Mouse (Mus musculus): Measurements from ENCODE around the gene Srrm4. TPM values are rescaled to one million over a fixed set of nuclear protein-coding genes. Genes with fewer than 3 reads are reported as not detected.
A peak's percentile ranks its signal among the peaks of the same experiment; 100 is the strongest.

Srrm4 gene
- polyA plus RNA-seq, 1 experiment from 2014 or later, result 0.42 TPM

DNA sequence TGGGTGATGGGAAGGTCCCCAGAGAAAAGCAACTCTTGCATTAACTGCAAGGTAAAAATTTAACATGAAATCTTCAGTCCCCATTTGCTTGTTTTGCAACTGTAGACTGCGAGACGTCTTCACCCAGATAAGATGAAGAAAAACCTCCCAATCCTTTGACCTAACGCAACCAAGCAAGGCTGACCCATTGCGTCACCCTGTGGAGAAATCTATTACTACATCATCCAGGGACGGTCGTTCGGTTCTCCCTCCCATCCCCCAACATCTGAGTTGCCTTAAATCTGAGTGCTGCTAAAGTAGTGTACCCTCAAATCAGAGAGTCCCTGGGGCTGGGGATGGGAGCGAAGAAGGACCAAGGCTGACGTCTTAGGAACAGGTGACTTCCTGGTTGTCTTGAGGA, 182.7 kb downstream of the Srrm4 start:
- peaks cover 34% of the 10 kb centered on the region for H3K4me1 ChIP-seq
- WGBS, result 70% methylated on average over 9 of the region's 9 CpGs

DNA sequence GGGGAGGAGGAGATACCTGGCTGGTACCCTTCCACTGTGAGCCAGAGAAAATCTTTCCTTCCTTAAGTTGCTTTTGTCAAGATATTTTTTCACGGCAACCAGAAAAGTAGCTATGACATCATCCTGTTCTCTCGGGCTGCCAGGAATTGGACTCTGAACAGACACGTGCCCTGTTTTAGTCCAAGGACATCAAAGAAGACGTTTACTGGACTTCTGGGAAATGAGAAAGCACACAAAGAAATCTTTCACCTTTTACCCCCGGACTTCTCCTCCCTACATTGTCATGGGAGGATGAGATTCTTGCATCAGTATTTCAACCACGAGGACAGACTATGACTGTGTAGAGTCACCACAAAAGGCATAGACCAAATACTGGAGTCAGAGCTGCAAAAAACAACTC, 183.7 kb downstream of the Srrm4 start:
- H3K27ac ChIP-seq, result no peak overlapping the region
- H3K4me1 ChIP-seq, result peaks cover 33% of the 10 kb centered on the region
- H3K27me3 ChIP-seq, result no peaks in the 10 kb centered on the region
- H3K4me2 ChIP-seq, result no peak overlapping the region
- no peak for ATAC-seq (replicated peaks; ENCODE audit: low FRiP score)
- no peaks in the 10 kb centered on the region for H3K9me3 ChIP-seq (replicated peaks)
- H3K9ac ChIP-seq, result no peak overlapping the region
- 37% methylated on average over 6 of the region's 6 CpGs for WGBS
- H3K36me3 ChIP-seq, result no peaks in the 10 kb centered on the region
- H3K4me3 ChIP-seq (replicated peaks), result no peak overlapping the region

More for the DNA sequence above, 182.7 kb downstream of the Srrm4 start:
- Histone ChIP-seq H3K9me3 (replicated peaks) (no peaks in the 10 kb centered on the region), H3K27ac (no peak overlapping the region), H3K9ac (no peak overlapping the region), H3K36me3 (no peaks in the 10 kb centered on the region), H3K4me2 (no peak overlapping the region), H3K27me3 (no peaks in the 10 kb centered on the region), H3K4me3 (replicated peaks) (no peak overlapping the region)
- ATAC-seq (replicated peaks; ENCODE audit: low FRiP score), result no peak

DNA sequence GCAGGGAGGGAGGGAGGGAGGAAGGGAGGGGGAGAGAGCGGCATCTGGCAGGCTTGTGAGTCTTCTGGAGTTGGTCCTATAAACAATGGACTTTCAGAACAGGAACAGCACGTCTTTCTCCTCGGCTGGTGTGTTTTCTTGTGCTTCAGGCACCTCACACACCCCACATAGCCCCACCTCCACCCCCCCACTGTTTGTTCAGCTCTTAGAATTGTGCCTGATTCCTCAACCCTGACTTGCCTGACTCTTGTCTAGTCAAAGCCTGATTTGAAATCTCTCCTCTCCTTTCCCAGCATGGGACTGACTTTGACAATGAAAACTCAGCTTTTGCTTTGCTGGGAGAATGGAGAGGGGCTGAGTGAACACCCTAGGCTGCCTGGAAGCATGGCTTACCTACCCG, 184.3 kb downstream of the Srrm4 start:
- Histone ChIP-seq H3K9ac (no peak overlapping the region), H3K27me3 (no peaks in the 10 kb centered on the region), H3K4me2 (no peak overlapping the region), H3K4me1 (peaks cover 29% of the 10 kb centered on the region), H3K4me3 (replicated peaks) (no peak overlapping the region), H3K36me3 (no peaks in the 10 kb centered on the region), H3K9me3 (replicated peaks) (no peaks in the 10 kb centered on the region), H3K27ac (no peak overlapping the region)
- ATAC-seq (replicated peaks; ENCODE audit: low FRiP score), result no peak
- WGBS, result 42% methylated on average over 4 of the region's 4 CpGs

DNA sequence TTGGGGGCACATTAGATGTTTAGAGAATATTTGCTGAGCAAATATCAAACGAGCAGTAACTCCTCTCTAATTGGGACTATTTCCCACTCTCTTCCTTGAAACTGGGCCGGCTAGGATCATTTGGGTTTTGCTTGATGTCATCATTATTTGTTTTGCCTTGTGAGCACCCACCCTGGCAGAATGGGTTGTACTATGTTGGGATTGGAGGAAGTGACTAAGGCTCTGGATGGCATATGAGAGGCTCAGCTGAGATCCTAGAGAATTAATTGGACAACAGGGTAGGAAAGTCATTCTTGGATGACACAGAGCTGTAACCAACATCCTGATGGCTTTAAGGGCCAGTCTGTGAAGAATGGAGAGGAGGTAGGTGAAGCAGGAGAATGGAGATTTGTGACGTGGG, 185.1 kb downstream of the Srrm4 start:
- Histone ChIP-seq H3K4me2 (no peak overlapping the region), H3K9me3 (replicated peaks) (no peaks in the 10 kb centered on the region), H3K4me1 (peaks cover 29% of the 10 kb centered on the region), H3K9ac (no peak overlapping the region), H3K27ac (no peak overlapping the region), H3K4me3 (replicated peaks) (no peak overlapping the region), H3K36me3 (no peaks in the 10 kb centered on the region), H3K27me3 (no peaks in the 10 kb centered on the region)
- 79% methylated on average over 3 of the region's 3 CpGs for WGBS
- ATAC-seq (replicated peaks; ENCODE audit: low FRiP score), result no peak

DNA sequence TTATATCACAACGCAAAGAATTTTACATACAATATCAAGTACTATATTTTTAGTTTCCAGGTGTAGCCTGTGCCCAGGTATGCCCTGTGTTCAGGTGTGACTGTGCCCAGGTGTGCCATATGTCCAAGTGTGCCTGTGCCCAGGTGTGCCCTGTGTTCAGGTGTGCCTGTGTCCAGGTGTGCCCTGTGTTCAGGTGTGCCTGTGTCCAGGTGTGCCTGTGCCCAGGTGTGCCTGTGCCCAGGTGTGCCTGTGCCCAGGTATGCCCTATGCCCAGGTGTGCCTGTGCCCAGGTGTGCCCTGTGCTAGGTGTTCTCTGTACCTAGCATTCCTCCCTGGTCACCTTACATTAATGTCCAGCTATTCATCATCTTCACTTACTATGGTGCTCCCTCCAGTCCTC, 185.7 kb downstream of the Srrm4 start:
- Histone ChIP-seq H3K36me3 (no peaks in the 10 kb centered on the region), H3K9me3 (replicated peaks) (no peaks in the 10 kb centered on the region), H3K4me2 (no peak overlapping the region), H3K4me3 (replicated peaks) (no peak overlapping the region), H3K27me3 (no peaks in the 10 kb centered on the region), H3K4me1 (peaks cover 28% of the 10 kb centered on the region), H3K9ac (no peak overlapping the region), H3K27ac (no peak overlapping the region)
- no peak for ATAC-seq (replicated peaks; ENCODE audit: low FRiP score)
- 94% methylated on average over 1 of the region's 1 CpGs for WGBS

DNA sequence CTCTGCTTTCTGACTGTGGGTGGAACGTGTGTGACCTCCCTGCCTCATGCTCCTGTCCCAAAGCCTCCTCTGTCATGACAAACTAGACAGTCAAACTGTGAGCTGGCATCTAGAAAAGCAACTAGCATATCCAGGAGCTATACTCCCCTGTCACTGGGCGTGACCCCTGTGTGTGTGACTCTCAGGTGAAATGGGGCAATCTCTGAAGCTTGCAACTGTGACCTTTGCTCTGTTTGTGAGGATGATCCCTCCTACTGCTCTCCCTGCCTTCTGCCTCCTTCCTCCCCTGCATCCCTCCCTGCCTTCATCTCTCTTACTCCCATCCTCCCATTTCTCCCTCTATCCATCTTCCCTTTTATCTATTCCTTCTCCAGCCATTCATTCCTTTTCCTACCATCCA, 187.6 kb downstream of the Srrm4 start:
- Histone ChIP-seq H3K36me3 (no peaks in the 10 kb centered on the region), H3K4me1 (peaks cover 21% of the 10 kb centered on the region; the same call in 1 of the 2 replicates), H3K4me2 (no peak overlapping the region), H3K27me3 (no peaks in the 10 kb centered on the region), H3K4me3 (replicated peaks) (no peak overlapping the region), H3K27ac (no peak overlapping the region), H3K9me3 (replicated peaks) (no peaks in the 10 kb centered on the region), H3K9ac (no peak overlapping the region)
- no peak for ATAC-seq (replicated peaks; ENCODE audit: low FRiP score)
- WGBS, result 74% methylated on average over 2 of the region's 2 CpGs

DNA sequence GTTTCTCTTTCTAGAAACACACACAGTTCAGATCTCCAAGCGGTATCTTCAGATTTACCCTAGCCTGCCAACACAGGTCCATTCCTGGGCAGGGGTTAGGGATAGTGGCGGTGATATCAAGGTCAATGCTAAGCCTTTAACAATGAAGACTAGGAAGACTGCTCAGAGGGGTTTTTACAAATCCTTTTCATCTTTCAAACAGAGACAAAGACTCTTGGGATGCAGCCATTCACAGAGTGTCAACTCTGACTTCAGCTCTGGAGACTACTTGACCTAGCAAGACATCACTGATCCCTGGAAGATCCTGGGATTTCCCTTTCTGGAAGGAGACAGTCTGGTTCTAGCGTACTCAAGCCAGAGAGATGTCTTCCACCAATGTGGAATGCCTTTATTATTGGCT, 190.8 kb downstream of the Srrm4 start:
- Histone ChIP-seq H3K9ac (no peak overlapping the region), H3K4me2 (no peak overlapping the region), H3K9me3 (replicated peaks) (no peaks in the 10 kb centered on the region), H3K27ac (no peak overlapping the region), H3K4me1 (0 out of 2 replicates have a peak, but pooled peaks cover 7% of the 10 kb centered on the region), H3K4me3 (replicated peaks) (no peak overlapping the region), H3K27me3 (no peaks in the 10 kb centered on the region), H3K36me3 (no peaks in the 10 kb centered on the region)
- WGBS, result 80% methylated on average over 3 of the region's 3 CpGs
- no peak for ATAC-seq (replicated peaks; ENCODE audit: low FRiP score)

DNA sequence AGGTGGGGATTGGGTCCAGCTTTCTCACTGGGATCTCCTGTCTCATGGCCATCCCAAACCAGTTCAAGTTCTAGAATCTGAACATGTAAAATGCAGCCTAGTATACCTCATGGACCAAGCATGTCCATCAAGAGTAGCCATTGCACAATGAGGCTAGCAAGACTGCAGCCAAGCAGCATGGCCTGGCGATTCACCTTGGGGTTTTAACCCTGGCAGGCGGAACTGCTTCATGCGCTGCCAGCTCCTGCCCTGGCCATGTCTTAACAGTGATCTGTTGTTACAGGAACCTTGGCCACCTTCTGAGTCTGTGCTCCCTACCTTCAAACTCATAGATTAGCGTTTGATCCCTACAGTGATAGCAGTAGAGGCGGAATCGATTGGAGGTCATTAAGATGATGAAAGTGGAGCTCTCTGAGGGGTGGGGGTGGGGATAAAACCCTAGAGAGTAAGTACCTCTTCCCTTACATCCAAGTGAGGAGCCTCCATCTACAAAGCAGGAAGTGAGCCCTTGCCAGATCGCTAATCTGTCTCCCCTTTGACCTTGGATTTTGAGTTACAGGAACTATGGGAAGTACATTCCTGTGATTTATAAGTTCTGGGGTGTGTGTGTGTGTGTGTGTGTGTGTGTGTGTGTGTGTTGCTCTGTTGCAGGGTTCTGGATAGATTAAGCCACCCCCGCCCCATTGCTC, 191.4 kb downstream of the Srrm4 start:
- WGBS, result 49% methylated on average over 8 of the region's 8 CpGs
- H3K27me3 ChIP-seq, result no peaks in the 10 kb centered on the region
- H3K4me2 ChIP-seq, result no peak overlapping the region
- H3K9me3 ChIP-seq (replicated peaks), result no peaks in the 10 kb centered on the region
- H3K4me1 ChIP-seq, result 0 out of 2 replicates have a peak, but pooled peaks cover 7% of the 10 kb centered on the region
- H3K9ac ChIP-seq, result no peak overlapping the region
- H3K27ac ChIP-seq, result no peak overlapping the region
- H3K36me3 ChIP-seq, result no peaks in the 10 kb centered on the region
- H3K4me3 ChIP-seq (replicated peaks), result no peak overlapping the region
- ATAC-seq (replicated peaks; ENCODE audit: low FRiP score), result no peak

DNA sequence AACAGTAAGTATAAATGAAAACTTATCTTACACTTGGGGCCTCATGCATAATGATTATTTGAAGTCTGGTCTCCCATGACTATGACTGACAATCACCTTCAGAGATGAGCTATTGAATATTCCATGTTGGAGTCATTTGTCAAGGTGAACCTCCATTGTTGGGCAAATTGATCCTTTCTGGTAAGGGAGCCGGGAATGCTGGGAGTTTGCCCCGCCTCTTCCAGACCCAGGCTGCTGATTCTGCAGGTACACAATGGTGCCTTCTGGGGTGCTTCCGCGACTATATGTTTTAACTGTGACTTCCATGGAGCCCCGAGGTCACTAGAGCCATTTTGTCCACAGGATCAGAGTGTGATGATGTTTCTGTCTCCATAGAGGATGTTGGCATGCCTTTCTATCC, 195.5 kb downstream of the Srrm4 start:
- ATAC-seq (replicated peaks; ENCODE audit: low FRiP score), result no peak
- no peaks in the 10 kb centered on the region for H3K36me3 ChIP-seq
- 0 out of 2 replicates have a peak, but pooled peaks cover 7% of the 10 kb centered on the region for H3K4me1 ChIP-seq
- no peak overlapping the region for H3K4me3 ChIP-seq (replicated peaks)
- no peak overlapping the region for H3K27ac ChIP-seq
- H3K9ac ChIP-seq, result no peak overlapping the region
- H3K4me2 ChIP-seq, result no peak overlapping the region
- 82% methylated on average over 5 of the region's 5 CpGs for WGBS
- no peaks in the 10 kb centered on the region for H3K9me3 ChIP-seq (replicated peaks)
- H3K27me3 ChIP-seq, result no peaks in the 10 kb centered on the region

DNA sequence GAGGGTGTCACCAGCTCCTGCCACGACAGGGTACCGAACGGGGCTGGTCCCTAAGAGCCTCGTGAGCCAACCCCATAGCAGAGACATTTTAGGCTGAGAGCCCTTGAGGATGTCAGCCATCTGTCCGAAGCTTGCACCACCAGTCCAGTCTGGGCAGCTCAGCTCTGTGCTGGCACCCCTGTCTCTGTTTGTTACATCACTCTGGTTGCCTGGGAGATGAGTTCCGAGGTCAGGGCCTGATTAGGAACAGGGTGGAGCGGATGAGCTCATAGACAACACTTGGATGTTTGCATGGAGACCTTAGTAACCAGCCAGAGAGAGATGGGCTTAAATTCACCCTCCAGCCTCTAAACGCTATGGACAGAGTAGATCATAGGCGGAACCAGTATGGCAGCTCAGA, 199.0 kb downstream of the Srrm4 start:
- WGBS, result 81% methylated on average over 9 of the region's 9 CpGs
- Histone ChIP-seq H3K27ac (no peak overlapping the region), H3K27me3 (no peaks in the 10 kb centered on the region), H3K4me2 (no peak overlapping the region), H3K9me3 (replicated peaks) (no peaks in the 10 kb centered on the region), H3K4me3 (replicated peaks) (no peak overlapping the region), H3K9ac (no peak overlapping the region), H3K4me1 (no peaks in the 10 kb centered on the region), H3K36me3 (no peaks in the 10 kb centered on the region)
- no peak for ATAC-seq (replicated peaks; ENCODE audit: low FRiP score)

DNA sequence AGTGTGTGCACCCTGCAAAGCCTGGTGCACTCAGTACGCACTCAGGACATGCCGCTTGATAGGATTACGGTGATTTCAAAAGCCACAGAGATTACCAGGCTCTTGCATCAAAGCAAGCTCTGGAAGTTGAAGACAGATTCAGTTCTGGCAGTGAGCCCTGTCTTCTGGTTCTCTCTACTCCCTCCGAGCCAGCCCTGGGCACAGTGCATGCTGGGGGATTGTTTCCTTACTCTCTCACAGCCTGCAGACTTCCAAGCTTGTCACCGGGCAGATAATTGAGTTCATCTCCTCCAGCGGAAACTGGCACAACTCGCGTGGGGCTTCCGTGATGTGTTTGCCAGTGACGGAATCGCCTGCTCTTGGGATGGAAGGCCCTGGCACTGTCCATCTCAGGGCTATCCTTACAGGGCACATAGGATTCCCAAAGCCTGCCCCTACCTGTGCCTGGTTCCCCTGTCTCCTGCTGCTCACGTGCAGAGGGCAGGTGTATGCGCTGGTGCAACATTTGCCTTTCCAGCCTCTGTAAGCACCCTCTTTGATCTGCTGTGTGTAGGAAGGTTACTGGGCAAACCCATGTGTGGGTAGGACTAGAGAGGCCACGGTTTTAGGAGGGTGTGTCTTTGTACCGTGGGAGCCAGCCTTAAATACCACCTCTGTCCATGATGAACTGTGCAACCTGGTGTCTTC, 201.6 kb downstream of the Srrm4 start:
- no peaks in the 10 kb centered on the region for H3K27me3 ChIP-seq
- WGBS, result 71% methylated on average over 15 of the region's 15 CpGs
- no peaks in the 10 kb centered on the region for H3K4me1 ChIP-seq
- H3K4me2 ChIP-seq, result no peak overlapping the region
- no peak for ATAC-seq (replicated peaks; ENCODE audit: low FRiP score)
- H3K9me3 ChIP-seq (replicated peaks), result no peaks in the 10 kb centered on the region
- no peak overlapping the region for H3K9ac ChIP-seq
- no peak overlapping the region for H3K4me3 ChIP-seq (replicated peaks)
- no peaks in the 10 kb centered on the region for H3K36me3 ChIP-seq
- 0 out of 2 replicates have a peak overlapping the region, but pooled peaks have one; percentile 33 for H3K27ac ChIP-seq

DNA sequence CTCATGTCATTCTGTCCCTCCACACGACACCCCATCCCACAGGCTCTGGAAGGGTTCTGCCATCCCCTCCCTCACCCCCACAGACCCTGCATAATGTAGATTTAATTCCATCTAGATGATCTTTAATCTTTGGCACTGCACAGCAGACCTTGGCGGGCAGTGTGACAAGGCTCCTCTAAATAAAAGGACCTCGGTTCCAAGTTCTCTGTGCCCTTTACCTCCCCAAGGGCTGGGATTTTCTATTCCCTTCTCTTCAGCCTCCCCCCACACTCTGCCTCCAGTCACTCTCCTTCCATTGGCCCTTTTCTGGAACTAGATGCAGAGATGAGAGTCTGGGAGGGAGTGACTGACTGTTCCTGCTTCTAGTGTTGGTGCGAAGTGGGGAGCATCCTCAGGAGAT, 202.3 kb downstream of the Srrm4 start:
- H3K27me3 ChIP-seq, result no peaks in the 10 kb centered on the region
- no peak overlapping the region for H3K4me3 ChIP-seq (replicated peaks)
- H3K9me3 ChIP-seq (replicated peaks), result no peaks in the 10 kb centered on the region
- no peak for ATAC-seq (replicated peaks; ENCODE audit: low FRiP score)
- no peak overlapping the region for H3K9ac ChIP-seq
- H3K4me1 ChIP-seq, result no peaks in the 10 kb centered on the region
- no peak overlapping the region for H3K4me2 ChIP-seq
- WGBS, result 70% methylated on average over 4 of the region's 4 CpGs
- H3K36me3 ChIP-seq, result no peaks in the 10 kb centered on the region
- H3K27ac ChIP-seq, result no peak overlapping the region

Measured in kidney, embryonic 15.5 days (tissue).